Mouse (Mus musculus) thymus, postnatal 25 days (tissue): ENCODE measurements around the gene Ankrd49.

Experiments
- DNase-seq: peaks from one replicate; pipeline ENCODE4 v3.0.0; 2022

Ankrd49 gene

DNA sequence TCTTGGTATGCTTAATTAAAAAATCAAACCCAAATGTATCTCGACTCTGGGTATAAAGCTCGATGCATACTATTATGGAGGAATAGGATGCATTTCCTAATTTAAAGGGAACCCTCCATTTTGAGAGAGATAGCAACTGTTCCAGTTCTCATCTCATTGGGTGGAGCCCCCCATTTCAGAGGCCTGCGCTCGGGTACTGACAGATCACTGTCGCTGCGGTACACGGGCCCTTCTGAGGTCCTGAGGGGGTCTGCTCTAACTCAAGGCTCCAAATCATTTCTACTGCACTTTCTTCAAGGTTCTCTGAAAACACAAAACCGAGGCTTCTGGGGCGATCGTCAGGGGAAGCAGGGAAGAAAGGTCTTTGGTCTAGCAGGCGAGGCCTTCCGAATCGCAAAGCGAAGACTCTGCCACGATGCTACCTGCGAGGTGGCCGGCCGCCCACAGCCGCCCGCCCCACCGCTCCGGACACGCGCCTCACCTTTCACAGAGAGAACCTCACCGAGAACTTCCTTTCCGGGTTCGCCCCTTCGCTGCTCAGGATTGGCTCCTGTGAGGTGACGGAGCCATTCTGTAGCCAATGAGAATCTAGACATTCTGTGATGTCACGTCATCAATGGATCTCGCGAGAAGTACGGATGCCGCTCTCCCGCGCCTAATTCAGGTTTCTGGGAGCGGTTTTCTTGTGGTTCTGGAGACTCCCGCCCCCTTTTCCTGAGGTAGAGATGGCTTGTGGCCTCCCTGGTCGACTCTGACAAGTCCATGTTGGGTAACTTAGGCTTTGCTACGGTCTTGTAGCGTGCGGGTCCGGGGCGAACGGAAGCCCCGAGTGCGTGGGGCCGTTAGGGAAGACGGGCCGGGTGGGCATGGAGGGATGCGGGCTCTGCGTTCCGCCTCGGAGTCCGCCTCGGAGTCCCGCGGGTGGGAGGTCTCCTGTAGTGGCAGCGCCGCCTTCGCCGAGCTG is at the start of gene Ankrd49, which contains the start of gene Mre11a:
TSS of gene Ankrd49 (minus strand) at position 818 of the 964 bp plus-strand sequence.
TSS of gene Mre11a (plus strand) at position 616 of the 964 bp plus-strand sequence.
- peak; percentile 92 for DNase-seq

- no peak for DNase-seq
These were observed 47.4 kb upstream of the Ankrd49 start for GRCm38 (mm10) chr9:14832046-14832445.

GRCm38 (mm10) chr9:14827875-14828274 is 43.2 kb upstream of the Ankrd49 start:
- DNase-seq = no peak

GRCm38 (mm10) chr9:14824840-14825239 is 40.2 kb upstream of the Ankrd49 start:
- no peak for DNase-seq

DNA sequence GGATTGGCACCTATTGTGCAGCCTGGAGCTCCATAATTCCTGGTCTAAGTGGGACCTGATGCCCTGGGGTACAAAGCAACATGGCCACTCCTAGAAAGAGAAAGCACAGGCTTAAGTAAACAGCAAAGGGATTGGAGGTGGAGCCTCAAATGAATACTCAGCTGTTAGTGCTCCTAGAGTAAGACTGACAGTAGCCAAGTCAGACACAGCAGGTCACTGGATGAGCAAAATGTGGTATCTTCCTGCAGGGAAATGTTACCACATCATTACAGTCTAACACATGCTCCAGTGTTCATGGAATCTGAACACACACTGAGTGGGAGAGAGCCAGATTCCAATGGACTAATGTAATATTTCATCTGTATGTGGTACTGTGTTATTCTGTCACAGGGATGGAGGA is 36.7 kb upstream of the Ankrd49 start:
- no peak for DNase-seq

DNA sequence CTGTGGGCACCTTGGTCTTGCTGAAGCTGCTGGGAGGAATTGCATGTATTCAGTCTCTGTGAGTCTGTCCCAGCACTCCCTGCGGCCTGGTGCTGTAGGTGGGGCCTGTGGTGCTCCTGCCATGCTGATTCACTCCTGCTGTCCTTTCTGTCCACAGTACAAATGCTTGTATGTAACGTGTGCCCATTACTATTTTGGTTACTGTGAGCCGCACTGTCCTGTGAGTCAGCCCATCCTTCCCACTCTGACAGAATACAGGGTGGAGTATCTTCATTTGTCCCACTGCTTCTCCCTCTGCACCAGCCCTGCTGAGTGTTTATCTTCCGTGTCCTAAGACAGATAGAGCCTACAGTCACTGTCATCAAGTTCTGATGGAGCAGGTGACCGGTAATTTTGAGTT is 25.5 kb upstream of the Ankrd49 start:
- no peak for DNase-seq

- no peak for DNase-seq
These were observed 22.1 kb upstream of the Ankrd49 start for GRCm38 (mm10) chr9:14806786-14807185.

GRCm38 (mm10) chr9:14805714-14806113 is 21.1 kb upstream of the Ankrd49 start:
- no peak for DNase-seq

DNA sequence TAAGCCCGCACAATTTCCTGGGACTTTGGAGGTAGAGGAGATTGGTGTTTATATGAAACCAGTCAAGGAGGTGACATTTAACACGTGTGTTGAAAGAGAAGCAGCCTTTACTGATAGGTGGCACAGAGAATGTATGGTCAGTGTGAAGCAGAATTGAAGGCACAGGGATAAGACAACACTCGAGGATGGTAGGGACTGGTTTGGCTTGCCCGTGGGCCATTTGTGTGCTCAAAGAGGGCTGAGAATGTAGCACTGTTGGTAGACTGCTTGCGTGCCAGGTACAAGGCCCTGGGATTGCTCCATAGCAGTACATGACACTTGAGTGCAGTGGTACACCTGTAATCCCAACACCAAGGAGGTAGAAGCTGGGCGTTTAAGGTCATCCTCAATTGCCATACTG is 2.7 kb upstream of the Ankrd49 start:
- DNase-seq = no peak

GRCm38 (mm10) chr9:14778341-14778740 is 6.3 kb downstream of the Ankrd49 start:
- no peak for DNase-seq

- no peak for DNase-seq
These were observed 10.8 kb downstream of the Ankrd49 start for GRCm38 (mm10) chr9:14773813-14774212.

DNA sequence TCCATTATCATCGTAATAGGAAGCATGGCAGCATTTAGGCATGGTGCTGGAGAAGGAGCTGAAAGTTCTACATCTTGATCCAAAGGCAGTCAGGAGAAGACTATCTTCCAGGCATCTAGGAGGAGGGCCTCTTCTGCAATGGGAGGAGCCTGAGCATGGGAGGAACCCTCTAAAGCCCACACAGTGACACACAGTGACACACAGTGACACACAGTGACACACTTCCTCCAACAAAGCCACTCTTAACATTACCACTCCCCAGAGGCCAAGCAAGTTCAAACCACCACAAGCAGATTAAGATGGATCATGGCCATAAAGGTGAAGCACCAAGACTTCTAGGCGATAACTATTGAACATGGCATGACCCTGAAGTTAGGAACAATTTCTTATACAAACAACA is 12.6 kb downstream of the Ankrd49 start:
- no peak for DNase-seq

DNA sequence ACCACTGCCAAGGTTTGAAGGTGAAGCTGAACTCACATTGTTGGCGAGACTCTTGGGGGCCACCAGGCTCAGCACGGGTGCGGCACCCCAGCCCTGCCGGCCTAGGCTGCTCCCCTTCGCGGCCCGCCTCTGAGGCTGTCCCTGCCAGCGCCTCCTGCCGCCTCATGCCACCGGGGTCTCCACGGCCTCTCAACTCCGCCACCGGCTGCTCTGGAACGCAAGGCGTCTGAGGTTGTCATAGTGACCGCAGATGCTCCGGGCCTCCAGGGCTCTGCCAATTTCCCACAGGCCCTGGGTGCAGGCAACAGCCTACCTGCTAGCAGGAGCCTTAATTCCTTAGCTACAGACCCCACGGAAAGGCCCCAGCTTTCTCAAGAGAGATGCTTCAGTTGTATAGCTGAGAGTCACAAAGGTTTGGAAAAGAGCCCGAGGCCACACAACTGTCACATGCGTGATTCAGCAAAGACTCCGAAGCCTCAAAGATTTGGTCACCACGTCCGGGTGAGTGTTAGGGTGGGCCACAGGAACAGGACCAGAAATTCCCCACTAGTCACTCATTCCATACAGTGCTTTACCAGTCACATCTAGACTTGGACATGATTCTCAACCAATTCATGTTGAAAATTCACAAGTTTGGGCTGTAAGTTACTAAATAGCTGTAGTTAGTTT is 13.7 kb downstream of the Ankrd49 start, which contains the start of gene 1700012B09Rik:
TSS of gene 1700012B09Rik (minus strand) at position 228 of the 669 bp plus-strand sequence.
- DNase-seq = no peak

DNA sequence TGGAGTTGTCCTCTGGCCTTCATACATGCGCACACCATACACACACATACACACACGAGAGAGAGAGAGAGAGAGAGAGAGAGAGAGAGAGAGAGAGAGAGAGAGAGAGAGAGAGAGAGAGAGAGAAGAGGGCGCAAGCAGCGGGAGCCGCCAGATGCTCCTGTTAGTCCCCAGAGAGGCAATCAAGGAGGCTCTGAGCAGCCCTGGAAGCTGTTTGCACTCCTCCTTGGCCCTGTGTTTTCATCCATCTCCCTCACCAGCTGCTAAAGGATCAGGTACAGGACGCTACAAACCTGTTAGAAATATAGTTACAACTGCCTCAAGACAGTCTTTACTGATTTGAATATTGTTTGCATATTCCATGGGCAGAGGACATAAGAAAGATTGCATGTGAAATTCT is 14.8 kb downstream of the Ankrd49 start:
- no peak for DNase-seq

DNA sequence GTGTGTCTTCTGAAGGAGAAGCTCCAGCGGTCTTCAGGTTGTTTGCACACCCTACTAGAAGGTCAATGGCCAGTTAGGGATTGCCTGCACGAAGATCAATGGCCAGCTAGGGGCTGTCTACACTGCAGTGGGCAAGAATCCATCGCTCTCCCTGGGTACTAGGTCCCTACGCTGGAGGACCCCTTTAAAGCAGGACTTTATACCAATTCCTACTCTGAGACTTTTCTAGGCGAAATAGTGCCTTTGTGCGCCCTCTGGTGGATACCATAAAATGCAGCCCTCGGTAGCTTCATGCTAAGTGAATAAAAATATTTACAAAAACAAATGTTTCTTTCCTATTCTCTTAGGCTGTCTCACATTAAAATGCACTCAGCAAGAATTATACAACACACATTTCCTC is 19.9 kb downstream of the Ankrd49 start:
- peak; percentile 48 for DNase-seq

DNA sequence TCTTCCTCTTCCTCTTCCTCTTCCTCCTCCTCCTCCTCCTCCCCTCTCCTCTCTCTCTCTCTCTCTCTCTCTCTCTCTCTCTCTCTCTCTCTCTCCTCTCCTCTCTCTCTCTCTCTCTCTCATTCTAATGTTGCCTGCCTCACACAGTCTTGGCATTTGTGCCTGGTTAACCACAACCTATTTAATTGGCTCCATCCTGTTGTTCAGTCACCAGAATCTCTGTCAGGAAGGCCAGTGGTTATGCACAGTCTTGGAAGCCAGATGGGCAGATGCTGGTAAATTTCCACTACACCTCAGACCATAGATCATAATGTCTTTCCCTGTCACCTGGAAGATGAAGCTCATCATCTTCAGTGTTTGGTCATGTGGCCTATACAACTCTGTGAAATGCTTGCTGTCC is 25.4 kb downstream of the Ankrd49 start:
- no peak for DNase-seq

GRCm38 (mm10) chr9:14758590-14758989 is 26.1 kb downstream of the Ankrd49 start:
- no peak for DNase-seq

DNA sequence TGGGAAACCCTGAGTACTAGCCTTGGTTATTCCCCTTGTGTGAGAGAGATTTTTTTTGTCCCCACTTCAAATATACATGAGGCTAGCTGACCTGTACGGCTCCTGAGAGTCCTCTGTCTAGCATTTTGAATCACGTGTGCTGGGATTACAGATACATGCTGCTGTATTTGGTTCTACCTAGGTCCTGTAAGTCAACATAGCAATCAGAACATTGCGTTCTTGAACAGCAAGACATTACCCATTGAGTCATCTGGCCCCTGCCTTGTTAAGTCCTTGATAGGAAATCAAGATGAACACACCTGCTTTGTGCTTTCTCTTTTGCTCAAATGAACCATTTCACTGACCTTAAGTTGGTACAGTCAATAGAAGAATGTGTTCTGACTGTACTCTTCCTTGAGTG is 30.2 kb downstream of the Ankrd49 start:
- no peak for DNase-seq

- no peak for DNase-seq
These were observed 30.7 kb downstream of the Ankrd49 start for GRCm38 (mm10) chr9:14753947-14754346.

- peak; percentile 51 for DNase-seq
These were observed 32.6 kb downstream of the Ankrd49 start, which contains the start of gene Fut4 for GRCm38 (mm10) chr9:14752001-14752522. Gene Fut4, minus strand, starts transcription at chr9:14752393.

GRCm38 (mm10) chr9:14751503-14752000 is 33.1 kb downstream of the Ankrd49 start:
- peak; percentile 37 for DNase-seq

DNA sequence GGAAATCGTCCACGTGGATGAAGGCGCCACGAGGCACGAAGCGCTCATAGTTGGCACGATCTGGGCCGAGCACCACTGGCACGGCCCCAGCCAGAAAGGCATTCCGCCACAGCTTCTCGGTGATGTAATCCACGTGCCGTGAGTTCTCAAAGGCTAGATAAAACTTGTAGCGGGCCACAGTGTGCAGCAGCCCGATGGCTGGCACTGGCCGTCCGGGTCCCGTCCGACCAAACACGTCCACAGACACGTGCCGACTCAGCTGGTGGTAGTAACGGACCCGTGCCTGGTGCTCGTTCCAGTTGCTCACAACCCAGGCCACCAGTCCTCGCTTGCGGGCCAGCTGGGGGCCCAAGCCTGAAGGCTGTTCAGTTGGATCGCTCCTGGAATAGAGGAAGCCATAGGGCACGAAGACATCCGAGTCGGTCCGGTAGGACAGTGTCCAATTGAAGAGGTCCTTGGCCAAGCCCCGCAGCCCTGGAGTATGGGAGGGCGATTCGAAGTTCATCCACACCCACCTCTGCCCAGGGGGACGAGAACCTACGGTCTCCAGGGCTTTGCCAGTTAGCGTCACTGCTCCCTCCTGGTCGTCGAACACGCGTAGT is 33.7 kb downstream of the Ankrd49 start:
- no peak for DNase-seq
